Mouse (Mus musculus): Measurements from ENCODE around the gene Dip2c. TPM values are rescaled to one million over a fixed set of nuclear protein-coding genes. Genes with fewer than 3 reads are reported as not detected.

Dip2c gene
- total and polyA plus RNA-seq, 3 experiments, result under 0.01 TPM; not detected in 2

DNA sequence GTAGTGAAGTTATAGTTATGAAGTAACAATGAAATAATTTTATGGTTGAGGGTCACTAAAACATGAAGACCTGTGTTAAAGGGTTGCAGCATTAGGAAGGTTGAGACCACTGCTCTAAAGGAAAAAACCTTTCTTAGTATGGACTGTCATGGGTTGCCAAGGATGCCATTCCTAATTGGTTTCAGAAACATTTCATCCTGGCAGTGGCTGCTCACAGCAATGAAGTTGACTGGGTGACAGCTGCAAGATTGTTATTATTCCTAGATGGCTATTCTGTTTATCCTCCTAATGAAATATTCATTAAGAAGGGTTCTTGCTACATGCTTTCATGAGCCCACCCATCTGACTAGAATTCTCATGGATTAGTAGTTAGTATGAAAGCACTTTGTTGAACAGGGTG lies 307.3 kb downstream of the Dip2c start:
- Histone ChIP-seq H3K27me3 (ENCODE audit: insufficient read depth, low read length) (no peaks in the 10 kb centered on the region), H3K4me3 (ENCODE audit: low read depth, low read length) (no peak overlapping the region), H3K4me1 (ENCODE audit: insufficient read depth, low read depth, low read length) (no peaks in the 10 kb centered on the region), H3K36me3 (replicated peaks) (no peaks in the 10 kb centered on the region), H3K9me3 (replicated peaks) (no peaks in the 10 kb centered on the region)
- no peak for ATAC-seq (ENCODE audit: extremely low read depth, insufficient number of reproducible peaks, low FRiP score, poor library complexity, severe bottlenecking)
- no peak for DNase-seq (ENCODE audit: low spot score)
- TF ChIP-seq POLR2AphosphoS5 (IDR thresholded peaks at IDR 0.05; ENCODE audit: insufficient replicate concordance, low read depth, low read length) (no peak), TAL1 (conservative IDR thresholded peaks at IDR 0.05; ENCODE audit: low read depth, low read length) (no peak), GATA1 (IDR thresholded peaks at IDR 0.05; ENCODE audit: borderline replicate concordance, low read length) (no peak), GATA2 (IDR thresholded peaks at IDR 0.05; ENCODE audit: borderline replicate concordance, low read depth, low read length) (no peak), CTCF (IDR thresholded peaks at IDR 0.05; ENCODE audit: low read depth, low read length) (no peak)

GRCm38 (mm10) chr13:9599334-9600096 lies 323.2 kb downstream of the Dip2c start:
- no peaks in the 10 kb centered on the region for H3K36me3 ChIP-seq (replicated peaks)
- H3K4me3 ChIP-seq (ENCODE audit: low read depth, low read length), result no peak overlapping the region
- H3K4me1 ChIP-seq (ENCODE audit: insufficient read depth, low read depth, low read length), result no peaks in the 10 kb centered on the region
- peaks cover 5% of the 10 kb centered on the region; the same call in 1 of the 2 replicates for H3K27me3 ChIP-seq (ENCODE audit: insufficient read depth, low read length)
- DNase-seq (ENCODE audit: low spot score) (no peak), ATAC-seq (ENCODE audit: extremely low read depth, insufficient number of reproducible peaks, low FRiP score, poor library complexity, severe bottlenecking) (no peak)
- no peaks in the 10 kb centered on the region for H3K9me3 ChIP-seq (replicated peaks)
- no peak for TF ChIP-seq POLR2AphosphoS5 (IDR thresholded peaks at IDR 0.05; ENCODE audit: insufficient replicate concordance, low read depth, low read length)
- TF ChIP-seq TAL1 (conservative IDR thresholded peaks at IDR 0.05; ENCODE audit: low read depth, low read length), result no peak
- TF ChIP-seq CTCF (IDR thresholded peaks at IDR 0.05; ENCODE audit: low read depth, low read length), result no peak
- no peak for TF ChIP-seq GATA1 (IDR thresholded peaks at IDR 0.05; ENCODE audit: borderline replicate concordance, low read length)
- no peak for TF ChIP-seq GATA2 (IDR thresholded peaks at IDR 0.05; ENCODE audit: borderline replicate concordance, low read depth, low read length)

- ATAC-seq (ENCODE audit: extremely low read depth, insufficient number of reproducible peaks, low FRiP score, poor library complexity, severe bottlenecking), result no peak
- DNase-seq (ENCODE audit: low spot score), result no peak
- Histone ChIP-seq H3K9me3 (replicated peaks) (no peaks in the 10 kb centered on the region), H3K4me3 (ENCODE audit: low read depth, low read length) (no peak overlapping the region), H3K36me3 (replicated peaks) (no peaks in the 10 kb centered on the region), H3K4me1 (ENCODE audit: insufficient read depth, low read depth, low read length) (no peaks in the 10 kb centered on the region), H3K27me3 (ENCODE audit: insufficient read depth, low read length) (peaks cover 5% of the 10 kb centered on the region; the same call in 1 of the 2 replicates)
- no peak for TF ChIP-seq POLR2AphosphoS5 (IDR thresholded peaks at IDR 0.05; ENCODE audit: insufficient replicate concordance, low read depth, low read length)
- TF ChIP-seq TAL1 (conservative IDR thresholded peaks at IDR 0.05; ENCODE audit: low read depth, low read length), result no peak
- no peak for TF ChIP-seq GATA1 (IDR thresholded peaks at IDR 0.05; ENCODE audit: borderline replicate concordance, low read length)
- TF ChIP-seq GATA2 (IDR thresholded peaks at IDR 0.05; ENCODE audit: borderline replicate concordance, low read depth, low read length), result no peak
- TF ChIP-seq CTCF (IDR thresholded peaks at IDR 0.05; ENCODE audit: low read depth, low read length), result no peak
These were observed 325.0 kb downstream of the Dip2c start for GRCm38 (mm10) chr13:9601350-9601749.

DNA sequence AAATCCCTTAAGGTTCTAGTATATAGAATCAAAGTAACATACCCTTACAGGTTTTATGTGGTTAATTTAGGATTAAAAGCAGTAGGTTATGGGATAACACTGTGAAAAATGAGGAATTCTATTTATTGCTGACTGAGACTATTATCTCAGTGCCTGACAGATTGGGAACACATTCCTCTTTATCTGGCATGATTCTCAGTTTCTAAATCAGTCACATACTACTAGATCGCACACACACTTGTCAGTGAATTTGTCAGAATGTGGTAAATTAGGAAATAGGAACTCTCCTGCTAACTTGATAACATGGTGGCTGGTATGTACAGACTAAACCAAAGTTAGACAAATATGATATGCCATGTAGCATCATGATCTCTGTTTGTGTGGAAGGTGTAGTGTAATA lies 334.9 kb downstream of the Dip2c start:
- DNase-seq (ENCODE audit: low spot score) (no peak), ATAC-seq (ENCODE audit: extremely low read depth, insufficient number of reproducible peaks, low FRiP score, poor library complexity, severe bottlenecking) (no peak)
- no peak overlapping the region for H3K4me3 ChIP-seq (ENCODE audit: low read depth, low read length)
- no peak for TF ChIP-seq GATA1 (IDR thresholded peaks at IDR 0.05; ENCODE audit: borderline replicate concordance, low read length)
- TF ChIP-seq GATA2 (IDR thresholded peaks at IDR 0.05; ENCODE audit: borderline replicate concordance, low read depth, low read length), result no peak
- TF ChIP-seq TAL1 (conservative IDR thresholded peaks at IDR 0.05; ENCODE audit: low read depth, low read length), result no peak
- no peak for TF ChIP-seq CTCF (IDR thresholded peaks at IDR 0.05; ENCODE audit: low read depth, low read length)
- no peak for TF ChIP-seq POLR2AphosphoS5 (IDR thresholded peaks at IDR 0.05; ENCODE audit: insufficient replicate concordance, low read depth, low read length)
- no peaks in the 10 kb centered on the region for H3K4me1 ChIP-seq (ENCODE audit: insufficient read depth, low read depth, low read length)
- H3K9me3 ChIP-seq (replicated peaks), result no peaks in the 10 kb centered on the region
- H3K27me3 ChIP-seq (ENCODE audit: insufficient read depth, low read length), result no peaks in the 10 kb centered on the region
- no peaks in the 10 kb centered on the region for H3K36me3 ChIP-seq (replicated peaks)

DNA sequence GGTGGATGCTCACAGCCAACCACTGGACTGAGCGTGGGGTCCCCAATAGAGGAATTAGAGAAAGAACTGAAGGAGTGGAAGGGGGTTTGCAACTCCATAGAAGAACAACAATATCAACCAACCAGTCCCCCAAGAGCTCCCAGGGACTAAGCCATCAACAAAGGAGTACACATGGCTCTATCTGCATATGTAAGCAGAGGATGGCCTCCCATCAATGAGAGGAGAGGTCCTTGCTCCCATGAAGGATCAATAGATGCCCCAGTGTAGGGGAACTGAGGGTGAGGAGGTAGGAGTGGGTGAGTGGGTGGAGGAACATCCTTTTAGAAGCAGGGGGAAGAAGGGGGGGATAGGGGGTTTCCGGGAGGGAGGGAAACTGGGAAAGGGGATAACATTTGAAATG lies 356.4 kb downstream of the Dip2c start:
- TF ChIP-seq GATA1 (IDR thresholded peaks at IDR 0.05; ENCODE audit: borderline replicate concordance, low read length), result no peak
- no peak for TF ChIP-seq POLR2AphosphoS5 (IDR thresholded peaks at IDR 0.05; ENCODE audit: insufficient replicate concordance, low read depth, low read length)
- TF ChIP-seq TAL1 (conservative IDR thresholded peaks at IDR 0.05; ENCODE audit: low read depth, low read length), result no peak
- TF ChIP-seq GATA2 (IDR thresholded peaks at IDR 0.05; ENCODE audit: borderline replicate concordance, low read depth, low read length), result no peak
- TF ChIP-seq CTCF (IDR thresholded peaks at IDR 0.05; ENCODE audit: low read depth, low read length), result no peak
- Histone ChIP-seq H3K9me3 (replicated peaks) (no peaks in the 10 kb centered on the region), H3K27me3 (ENCODE audit: insufficient read depth, low read length) (0 out of 2 replicates have a peak, but pooled peaks cover 2% of the 10 kb centered on the region), H3K4me3 (ENCODE audit: low read depth, low read length) (no peak overlapping the region), H3K36me3 (replicated peaks) (no peaks in the 10 kb centered on the region), H3K4me1 (ENCODE audit: insufficient read depth, low read depth, low read length) (no peaks in the 10 kb centered on the region)
- no peak for DNase-seq (ENCODE audit: low spot score)
- no peak for ATAC-seq (ENCODE audit: extremely low read depth, insufficient number of reproducible peaks, low FRiP score, poor library complexity, severe bottlenecking)

DNA sequence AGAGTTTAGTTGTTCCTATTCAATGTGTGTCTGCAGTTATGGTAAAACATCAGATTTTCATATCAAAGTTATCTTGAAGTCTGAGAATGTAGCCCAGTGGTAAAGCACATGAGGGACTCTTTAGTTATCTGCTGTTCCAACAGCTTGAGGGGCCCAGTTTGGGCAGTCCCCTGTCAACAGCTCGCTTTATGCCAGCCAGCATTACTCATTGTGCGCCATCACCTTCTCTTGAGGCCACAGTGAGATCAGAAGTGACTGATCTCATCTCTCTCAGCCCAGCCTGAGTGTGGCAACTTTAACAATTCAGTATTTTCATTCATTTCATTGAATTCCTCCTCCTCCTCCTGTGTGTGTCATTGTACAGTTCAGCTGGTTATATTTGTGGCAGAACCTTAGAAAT lies 359.6 kb downstream of the Dip2c start:
- H3K4me1 ChIP-seq (ENCODE audit: insufficient read depth, low read depth, low read length), result no peaks in the 10 kb centered on the region
- H3K27me3 ChIP-seq (ENCODE audit: insufficient read depth, low read length), result no peaks in the 10 kb centered on the region
- TF ChIP-seq GATA2 (IDR thresholded peaks at IDR 0.05; ENCODE audit: borderline replicate concordance, low read depth, low read length) (no peak), GATA1 (IDR thresholded peaks at IDR 0.05; ENCODE audit: borderline replicate concordance, low read length) (no peak), POLR2AphosphoS5 (IDR thresholded peaks at IDR 0.05; ENCODE audit: insufficient replicate concordance, low read depth, low read length) (no peak), CTCF (IDR thresholded peaks at IDR 0.05; ENCODE audit: low read depth, low read length) (no peak), TAL1 (conservative IDR thresholded peaks at IDR 0.05; ENCODE audit: low read depth, low read length) (no peak)
- H3K4me3 ChIP-seq (ENCODE audit: low read depth, low read length), result no peak overlapping the region
- ATAC-seq (ENCODE audit: extremely low read depth, insufficient number of reproducible peaks, low FRiP score, poor library complexity, severe bottlenecking), result no peak
- no peaks in the 10 kb centered on the region for H3K36me3 ChIP-seq (replicated peaks)
- DNase-seq (ENCODE audit: low spot score), result no peak
- no peaks in the 10 kb centered on the region for H3K9me3 ChIP-seq (replicated peaks)
